Mouse (Mus musculus) ES-E14 (cell line): Measurements from ENCODE around the gene Madcam1. TPM values are rescaled to one million over a fixed set of nuclear protein-coding genes. Genes with fewer than 3 reads are reported as not detected.
A peak's percentile ranks its signal among the peaks of the same experiment; 100 is the strongest.

Experiments
- DNase-seq: peaks from one replicate; pipeline ENCODE4 v3.0.0-alpha.2; 2013; ENCODE audit warnings: low read depth, low spot score
- H3K27ac ChIP-seq: 2 replicates; pipeline ENCODE4 v1.5.1; 2012; ENCODE audit warnings: low read depth, mild to moderate bottlenecking, low read length, moderate library complexity, mixed read lengths; ENCODE audit not compliant: poor library complexity, insufficient read depth, severe bottlenecking
- H3K36me3 ChIP-seq: 2 replicates; pipeline ENCODE4 v1.6.1; 2012; ENCODE audit warnings: mild to moderate bottlenecking, low read length, moderate library complexity, mixed read lengths; ENCODE audit not compliant: control insufficient read depth, poor library complexity, insufficient read depth, severe bottlenecking
- H3K4me1 ChIP-seq, 2 experiments: fragments of 150-350 bp in 1 of 2; sonication (generic) in 1 of 2; 2 replicates each; pipeline ENCODE4 v1.6.1; 2012; ENCODE audit warnings: low read length in 2 of 2, mild to moderate bottlenecking in 1 of 2, mixed read lengths in 1 of 2; ENCODE audit not compliant: control insufficient read depth in 2 of 2, insufficient read depth in 2 of 2, poor library complexity in 1 of 2
- H3K4me3 ChIP-seq, 2 experiments: fragments of 150-350 bp in 1 of 2; sonication (generic) in 1 of 2; 2 replicates each; pipeline ENCODE4 v1.5.1; 2012; ENCODE audit warnings: low read length in 2 of 2, low read depth in 1 of 2, mild to moderate bottlenecking in 1 of 2, mixed read lengths in 1 of 2; ENCODE audit not compliant: insufficient read depth in 1 of 2, poor library complexity in 1 of 2, severe bottlenecking in 1 of 2
- H3K9ac ChIP-seq: 2 replicates; pipeline ENCODE4 v1.6.1; 2012; ENCODE audit warnings: low read depth, mild to moderate bottlenecking, low read length, mixed read lengths; ENCODE audit not compliant: poor library complexity, insufficient read depth, severe bottlenecking
- H3K9me3 ChIP-seq: fragments of 150-350 bp; sonication (generic); 2 replicates; pipeline ENCODE4 v1.6.1; 2012; ENCODE audit warnings: low read depth, mild to moderate bottlenecking, low read length; ENCODE audit not compliant: control insufficient read depth, insufficient read depth
- CHD2 ChIP-seq: IDR thresholded peaks from 2 replicates; pipeline ENCODE4 v1.6.1; 2014; ENCODE audit warnings: mild to moderate bottlenecking, low read depth, low read length, inconsistent platforms
- HCFC1 ChIP-seq: IDR thresholded peaks from 2 replicates; pipeline ENCODE4 v1.6.1; 2012; ENCODE audit warnings: low read length, inconsistent platforms, borderline replicate concordance; ENCODE audit not compliant: insufficient read depth
- MAFK ChIP-seq: IDR thresholded peaks from 2 replicates; pipeline ENCODE4 v1.6.1; 2014; ENCODE audit warnings: mild to moderate bottlenecking, low read depth, low read length, inconsistent platforms; ENCODE audit not compliant: insufficient read depth
- ZC3H11A ChIP-seq: IDR thresholded peaks from 2 replicates; pipeline ENCODE4 v1.6.1; 2012; ENCODE audit warnings: low read depth, mild to moderate bottlenecking, inconsistent platforms, low read length, borderline replicate concordance
- ZNF384 ChIP-seq: IDR thresholded peaks from 2 replicates; pipeline ENCODE4 v1.6.1; 2012; ENCODE audit warnings: low read depth, low read length, inconsistent platforms
- in situ Hi-C, 2 experiments: fragments of 600-800 bp; cut with MboI; formaldehyde crosslinking; loops; one replicate each; pipeline ENCODE4 v1.15.1; 2025; ENCODE audit warnings: low sequenced_read_pairs in 2 of 2, inconsistent platforms in 1 of 2; ENCODE audit not compliant: unreplicated experiment in 2 of 2
- total RNA-seq: library from RNA; depleted of rRNA; stranded (reverse); fragments of 300-350 nt; gene quantifications from 2 replicates; pipeline ENCODE4 v1.2.3, GENCODE M21; 2012

Gene Madcam1
- total RNA-seq, 1 experiment, result 2.7 TPM

DNA sequence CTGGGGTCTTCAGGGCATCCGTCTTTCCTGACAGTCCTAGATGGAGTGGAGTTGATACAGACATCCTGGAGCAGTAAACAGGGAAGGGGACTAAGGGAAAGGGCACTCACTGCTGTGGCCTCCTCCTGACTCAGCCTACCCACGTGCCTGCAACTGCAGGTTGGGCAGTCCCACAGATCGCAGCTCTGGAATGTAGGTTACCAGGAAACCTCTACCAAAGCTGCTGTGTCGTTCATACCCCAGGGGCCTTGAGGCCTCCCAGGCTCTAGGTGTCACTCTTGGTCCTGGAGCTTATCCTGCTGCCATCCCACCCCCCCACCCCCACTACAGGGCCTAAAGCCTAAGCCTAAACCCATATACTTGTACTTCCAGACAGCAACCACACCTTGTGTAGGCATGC, 43.4 kb downstream of the Madcam1 start:
- Histone ChIP-seq H3K9me3 (no peaks in the 10 kb centered on the region), H3K36me3 (peaks cover 45% of the 10 kb centered on the region), H3K4me3 (0 out of 4 replicates have a peak overlapping the region, but pooled peaks of 1 of the 2 experiments have one; percentile 4), H3K27ac (peak overlapping the region; percentile 7; the same call in 1 of the 2 replicates), H3K4me1 (peaks cover 9 to 22% of the 10 kb centered on the region in 2 experiments; a peak in 3 of 4 replicates), H3K9ac (peak overlapping the region; percentile 24; the same call in 1 of the 2 replicates)
- TF ChIP-seq CHD2 (no peak), HCFC1 (no peak), ZNF384 (no peak), ZC3H11A (no peak), MAFK (no peak)
- in situ Hi-C loops, result no loop called here
- no peak for DNase-seq

DNA sequence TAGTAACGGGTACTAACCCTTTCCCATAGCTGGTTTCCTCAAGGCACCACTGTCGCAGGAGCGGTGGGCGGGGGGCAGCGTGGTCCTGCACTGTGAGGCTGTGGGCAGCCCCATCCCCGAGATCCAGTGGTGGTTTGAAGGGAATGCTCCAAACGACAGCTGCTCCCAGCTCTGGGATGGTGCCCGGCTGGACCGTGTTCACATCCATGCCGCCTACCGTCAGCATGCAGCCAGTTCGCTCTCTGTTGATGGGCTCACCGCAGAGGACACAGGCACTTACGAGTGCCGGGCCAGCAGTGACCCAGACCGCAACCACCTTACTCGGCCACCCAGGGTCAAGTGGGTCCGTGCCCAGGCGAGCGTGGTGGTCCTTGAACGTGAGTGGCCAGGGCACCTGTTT, 44.3 kb downstream of the Madcam1 start:
- Histone ChIP-seq H3K4me3 (peak overlapping the region in 1 of 2 experiments; percentile 24; a peak in 2 of 4 replicates), H3K9me3 (no peaks in the 10 kb centered on the region), H3K4me1 (peaks cover 9 to 22% of the 10 kb centered on the region in 2 experiments; a peak in 3 of 4 replicates), H3K36me3 (peaks cover 45% of the 10 kb centered on the region), H3K9ac (peak overlapping the region; percentile 16; the same call in 1 of the 2 replicates), H3K27ac (no peak overlapping the region)
- DNase-seq, result no peak
- in situ Hi-C loops, result no loop called here
- TF ChIP-seq ZC3H11A, result no peak
- TF ChIP-seq MAFK, result no peak
- no peak for TF ChIP-seq CHD2
- TF ChIP-seq ZNF384, result no peak
- TF ChIP-seq HCFC1, result no peak

DNA sequence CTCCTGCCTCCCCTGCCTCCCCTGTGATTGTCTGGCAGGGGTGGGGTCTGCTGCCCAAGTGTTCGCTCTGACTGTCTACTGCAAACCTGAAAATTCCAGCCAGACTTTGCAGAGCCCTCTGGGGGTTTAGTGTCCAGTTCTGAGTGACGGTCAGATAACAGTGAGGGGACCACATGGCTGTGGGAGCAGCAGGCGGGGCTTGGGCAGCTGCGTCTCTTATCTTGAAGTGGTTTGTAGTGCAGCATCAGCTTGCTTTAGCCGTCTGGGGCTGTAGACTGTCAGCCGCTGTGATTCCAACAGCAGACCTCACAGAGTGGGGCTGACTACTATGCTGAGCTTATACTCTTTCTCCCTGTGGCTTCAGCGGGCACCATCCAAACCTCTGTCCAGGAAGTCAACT, 44.9 kb downstream of the Madcam1 start:
- H3K9ac ChIP-seq, result no peak overlapping the region
- TF ChIP-seq MAFK (no peak), ZC3H11A (no peak), HCFC1 (no peak), ZNF384 (no peak), CHD2 (no peak)
- peaks cover 9 to 22% of the 10 kb centered on the region in 2 experiments; a peak in 3 of 4 replicates for H3K4me1 ChIP-seq
- H3K9me3 ChIP-seq, result no peaks in the 10 kb centered on the region
- DNase-seq, result no peak
- peaks cover 45% of the 10 kb centered on the region for H3K36me3 ChIP-seq
- no peak overlapping the region for H3K27ac ChIP-seq
- in situ Hi-C loops, result no loop called here
- no peak overlapping the region; a peak in 1 of 4 replicates for H3K4me3 ChIP-seq

DNA sequence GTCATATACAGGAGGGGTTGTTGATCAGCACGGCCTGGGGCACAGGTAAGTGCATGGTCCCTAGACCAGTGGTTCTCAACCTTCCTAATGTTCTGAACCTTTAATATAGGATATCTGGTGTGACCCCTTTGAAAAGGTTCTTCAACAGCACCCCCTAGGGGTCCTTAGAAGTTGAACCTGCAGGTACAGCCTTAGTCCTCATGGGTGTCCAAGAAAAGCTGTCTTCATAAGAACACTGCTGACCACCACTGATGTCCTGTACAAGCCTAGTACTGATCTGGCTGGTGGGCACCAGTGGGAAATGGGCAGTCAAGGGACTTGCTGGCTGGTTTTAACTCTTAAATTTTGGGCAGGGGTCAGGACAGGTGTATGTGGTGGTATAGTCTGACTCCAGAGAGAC, 47.7 kb downstream of the Madcam1 start:
- Histone ChIP-seq H3K9ac (no peak overlapping the region), H3K9me3 (no peaks in the 10 kb centered on the region), H3K36me3 (peaks cover 40% of the 10 kb centered on the region), H3K4me3 (no peak overlapping the region), H3K4me1 (peaks cover 4 to 13% of the 10 kb centered on the region in 2 experiments; a peak in 3 of 4 replicates), H3K27ac (no peak overlapping the region)
- in situ Hi-C loops, result no loop called here
- DNase-seq, result no peak
- no peak for TF ChIP-seq MAFK
- no peak for TF ChIP-seq ZC3H11A
- TF ChIP-seq HCFC1, result no peak
- TF ChIP-seq ZNF384, result no peak
- no peak for TF ChIP-seq CHD2

DNA sequence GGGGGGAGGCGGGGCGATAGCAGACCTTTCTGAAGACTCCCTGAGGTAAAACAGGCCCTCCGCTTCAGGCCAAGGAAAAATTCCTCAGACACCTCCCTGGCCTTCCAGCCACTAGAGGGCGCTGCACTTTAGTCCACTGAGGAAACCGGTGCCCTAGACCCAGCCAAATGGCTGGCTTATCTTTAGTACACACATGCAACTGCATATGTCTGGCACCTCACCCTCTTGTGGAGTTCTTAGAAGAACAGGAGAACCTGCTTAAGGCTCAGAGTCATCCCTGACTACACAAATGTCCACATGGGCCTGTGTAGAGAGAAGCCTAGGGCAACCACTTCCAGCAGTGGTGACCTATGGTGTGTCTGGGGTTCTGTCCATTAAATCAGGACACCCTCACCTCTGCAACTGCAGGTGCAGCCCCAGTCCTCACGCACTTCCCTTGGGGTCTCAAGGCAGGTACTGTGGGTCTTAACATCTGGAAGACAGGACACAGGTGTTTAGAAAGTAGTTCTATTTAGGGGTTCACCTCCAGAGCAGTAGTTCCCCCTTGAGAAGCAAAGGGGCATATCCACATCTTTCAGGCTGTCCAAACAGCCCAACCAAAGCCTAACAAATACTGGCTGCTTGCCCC, 48.3 kb downstream of the Madcam1 start:
- H3K4me3 ChIP-seq, result no peak overlapping the region
- DNase-seq, result peak; percentile 89
- H3K36me3 ChIP-seq, result peaks cover 37% of the 10 kb centered on the region
- no peak overlapping the region for H3K27ac ChIP-seq
- H3K9ac ChIP-seq, result no peak overlapping the region
- TF ChIP-seq ZC3H11A (no peak), ZNF384 (no peak), MAFK (no peak), HCFC1 (no peak), CHD2 (no peak)
- in situ Hi-C loops, result no loop called here
- peaks cover under 1 to 8% of the 10 kb centered on the region in 2 experiments; a peak in 2 of 4 replicates for H3K4me1 ChIP-seq
- H3K9me3 ChIP-seq, result no peaks in the 10 kb centered on the region
